Mouse (Mus musculus): ENCODE results near the gene Dnah6. TPM values are rescaled to one million over a fixed set of nuclear protein-coding genes. Genes with fewer than 3 reads are reported as not detected.
A peak's percentile ranks its signal among the peaks of the same experiment; 100 is the strongest.

Gene Dnah6
- polyA plus RNA-seq, 1 experiment from 2014 or later = 0.31 TPM

DNA sequence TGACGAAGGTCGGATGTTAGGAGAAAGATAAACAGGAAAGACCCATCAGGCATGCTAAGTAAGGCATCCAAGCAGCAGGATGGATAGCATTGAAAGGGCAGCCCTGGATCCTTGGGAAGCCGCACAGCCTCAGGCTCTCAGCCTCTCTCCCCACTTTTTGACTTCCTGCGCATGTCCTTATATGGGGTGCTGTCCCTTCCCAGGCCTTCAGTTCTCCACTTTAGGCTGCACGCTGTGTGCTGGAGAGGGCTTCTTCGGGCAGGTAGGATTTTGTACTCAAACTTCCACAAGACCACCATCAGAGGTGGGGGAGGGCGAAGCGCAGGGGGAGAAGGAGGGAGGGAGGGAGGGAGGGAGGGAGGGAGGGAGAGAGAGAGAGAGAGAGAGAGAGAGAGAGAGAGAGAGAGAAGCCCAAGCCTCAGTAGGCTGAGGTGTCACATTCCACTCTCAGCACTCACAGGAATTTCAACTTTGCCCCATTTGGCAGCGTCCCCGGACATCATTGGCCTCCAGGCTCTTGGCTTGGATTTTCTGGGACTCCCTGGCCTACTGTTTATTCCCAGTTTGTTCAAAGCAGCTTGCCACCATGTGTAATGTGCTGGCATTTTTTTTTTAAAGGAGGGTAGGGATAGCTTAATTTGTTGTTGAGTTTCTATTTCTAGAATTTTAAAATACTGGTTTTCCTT lies 1.5 kb upstream of the Dnah6 start:
- Histone ChIP-seq H3K9ac (no peak overlapping the region), H3K27me3 (replicated peaks) (no peaks in the 10 kb centered on the region), H3K4me2 (peak overlapping the region; percentile 0; the same call in 1 of the 2 replicates), H3K36me3 (replicated peaks) (no peaks in the 10 kb centered on the region), H3K4me3 (no peak overlapping the region), H3K9me3 (no peaks in the 10 kb centered on the region), H3K4me1 (peaks cover 4% of the 10 kb centered on the region), H3K27ac (no peak overlapping the region)
- ATAC-seq (replicated peaks) = no peak
- 25% methylated on average over 9 of the region's 10 CpGs for WGBS

GRCm38 (mm10) chr6:73221958-73222735 lies 696 bp upstream of the Dnah6 start:
- Histone ChIP-seq H3K4me1 (peaks cover 4% of the 10 kb centered on the region), H3K27me3 (replicated peaks) (no peaks in the 10 kb centered on the region), H3K27ac (peak overlapping the region; percentile 49), H3K9ac (peak overlapping the region; percentile 6), H3K4me2 (peak overlapping the region; percentile 64), H3K4me3 (peak overlapping the region; percentile 41), H3K9me3 (no peaks in the 10 kb centered on the region), H3K36me3 (replicated peaks) (no peaks in the 10 kb centered on the region)
- peak; percentile 85 for ATAC-seq (replicated peaks)
- whole genome bisulfite sequencing = 37% methylated on average over 23 of the region's 23 CpGs

DNA sequence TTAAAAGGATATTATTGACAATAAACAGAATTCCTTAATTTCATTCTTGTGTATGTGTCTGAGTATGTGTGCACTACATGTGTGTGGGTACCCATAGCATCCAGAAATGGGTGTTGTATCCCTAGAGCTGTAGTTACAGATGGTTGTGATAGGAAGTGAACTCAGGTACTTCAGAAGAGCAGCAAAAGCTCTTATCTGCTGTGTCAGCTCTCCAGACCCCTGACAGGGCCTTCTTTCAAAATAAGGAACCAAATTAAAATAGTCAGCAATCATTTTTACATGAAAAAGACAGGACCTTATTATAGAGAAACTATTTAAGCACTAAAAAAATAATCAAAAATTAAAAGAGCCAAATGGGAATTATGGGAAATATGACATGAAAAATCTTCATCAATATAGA lies 9.8 kb downstream of the Dnah6 start:
- Histone ChIP-seq H3K27ac (no peak overlapping the region), H3K9ac (no peak overlapping the region), H3K4me2 (no peak overlapping the region), H3K27me3 (replicated peaks) (no peaks in the 10 kb centered on the region), H3K36me3 (replicated peaks) (no peaks in the 10 kb centered on the region), H3K4me3 (no peak overlapping the region), H3K9me3 (no peaks in the 10 kb centered on the region), H3K4me1 (no peaks in the 10 kb centered on the region)
- no peak for ATAC-seq (replicated peaks)

DNA sequence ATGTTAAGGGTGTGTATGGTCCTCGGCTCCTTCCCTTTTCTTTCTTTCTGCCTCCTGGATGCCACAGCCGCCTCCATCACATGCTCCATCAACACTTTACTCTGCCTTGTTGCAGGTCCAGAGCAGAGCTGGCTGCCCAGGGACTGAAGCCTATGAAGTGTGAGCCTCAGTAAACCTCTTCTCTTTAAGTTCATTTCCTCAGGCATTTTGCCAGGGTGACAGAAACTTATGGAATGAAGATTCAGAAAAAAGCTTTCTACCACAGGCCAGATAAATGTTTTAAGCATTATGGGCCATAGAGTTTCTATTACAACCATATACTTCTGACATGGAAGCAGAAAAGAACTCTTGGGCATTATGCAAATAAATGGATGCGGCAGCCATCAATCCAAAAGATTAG lies 10.4 kb downstream of the Dnah6 start:
- Histone ChIP-seq H3K4me2 (no peak overlapping the region), H3K4me3 (no peak overlapping the region), H3K4me1 (no peaks in the 10 kb centered on the region), H3K27me3 (replicated peaks) (no peaks in the 10 kb centered on the region), H3K27ac (no peak overlapping the region), H3K9ac (no peak overlapping the region), H3K36me3 (replicated peaks) (no peaks in the 10 kb centered on the region), H3K9me3 (no peaks in the 10 kb centered on the region)
- ATAC-seq (replicated peaks) = no peak
- 93% methylated on average over 3 of the region's 3 CpGs for WGBS

DNA sequence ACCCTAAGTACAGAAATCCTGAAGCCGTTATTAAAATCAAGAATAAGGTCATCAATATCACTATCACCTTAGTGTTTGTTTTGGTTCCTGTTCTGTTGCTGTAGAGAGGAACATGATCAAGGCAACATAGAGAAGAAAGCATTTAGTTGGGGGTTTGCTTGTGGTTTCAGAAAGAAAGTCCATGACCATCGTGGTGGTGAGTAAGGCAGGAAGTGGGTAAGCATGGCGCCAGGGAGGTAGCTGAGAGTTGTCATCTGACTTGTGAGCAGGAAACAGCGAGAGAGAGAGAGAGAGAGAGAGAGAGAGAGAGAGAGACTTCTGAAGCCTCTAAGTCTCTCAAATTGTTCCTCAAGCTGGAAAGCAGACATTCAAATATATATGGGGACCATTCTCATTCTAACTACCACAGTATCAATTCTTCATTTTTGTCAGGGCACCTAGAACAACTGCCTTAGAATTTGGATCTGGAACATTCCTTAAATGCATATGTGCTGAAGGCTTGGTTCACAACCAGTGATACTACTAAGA lies 10.9 kb downstream of the Dnah6 start:
- H3K9me3 ChIP-seq = no peaks in the 10 kb centered on the region
- H3K27me3 ChIP-seq (replicated peaks) = no peaks in the 10 kb centered on the region
- ATAC-seq (replicated peaks) = no peak
- H3K4me3 ChIP-seq = no peak overlapping the region
- H3K27ac ChIP-seq = no peak overlapping the region
- H3K36me3 ChIP-seq (replicated peaks) = no peaks in the 10 kb centered on the region
- no peaks in the 10 kb centered on the region for H3K4me1 ChIP-seq
- 88% methylated on average over 4 of the region's 4 CpGs for WGBS
- H3K9ac ChIP-seq = no peak overlapping the region
- no peak overlapping the region for H3K4me2 ChIP-seq

DNA sequence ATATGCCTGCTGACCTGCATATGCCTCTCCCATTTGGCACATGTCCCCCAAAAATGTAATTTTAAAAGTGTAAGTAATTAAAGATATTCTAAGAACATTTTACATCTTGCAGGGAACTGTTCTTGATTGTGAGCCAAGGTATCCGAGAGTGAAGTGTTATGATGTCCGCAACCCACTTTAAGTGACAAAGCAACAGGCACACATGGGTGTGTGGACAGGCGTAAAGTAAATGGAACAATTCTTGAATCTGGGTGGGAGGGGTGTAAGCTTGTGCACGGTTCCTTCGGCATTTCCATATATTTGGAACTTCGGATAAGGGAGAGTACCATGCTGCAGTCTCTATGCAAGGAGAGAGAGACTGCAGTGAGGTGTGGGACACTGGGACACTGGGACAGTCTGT lies 11.9 kb downstream of the Dnah6 start:
- H3K4me1 ChIP-seq = no peaks in the 10 kb centered on the region
- H3K27ac ChIP-seq = no peak overlapping the region
- no peaks in the 10 kb centered on the region for H3K9me3 ChIP-seq
- H3K4me3 ChIP-seq = no peak overlapping the region
- WGBS = 91% methylated on average over 6 of the region's 6 CpGs
- no peak for ATAC-seq (replicated peaks)
- H3K4me2 ChIP-seq = no peak overlapping the region
- H3K36me3 ChIP-seq (replicated peaks) = no peaks in the 10 kb centered on the region
- H3K9ac ChIP-seq = no peak overlapping the region
- H3K27me3 ChIP-seq (replicated peaks) = no peaks in the 10 kb centered on the region

- Histone ChIP-seq H3K4me2 (no peak overlapping the region), H3K36me3 (replicated peaks) (no peaks in the 10 kb centered on the region), H3K27me3 (replicated peaks) (no peaks in the 10 kb centered on the region), H3K9ac (no peak overlapping the region), H3K4me3 (no peak overlapping the region), H3K27ac (no peak overlapping the region), H3K9me3 (no peaks in the 10 kb centered on the region), H3K4me1 (no peaks in the 10 kb centered on the region)
- no peak for ATAC-seq (replicated peaks)
- 78% methylated on average over 4 of the region's 4 CpGs for WGBS
These were observed 16.5 kb downstream of the Dnah6 start for GRCm38 (mm10) chr6:73204937-73205336.

DNA sequence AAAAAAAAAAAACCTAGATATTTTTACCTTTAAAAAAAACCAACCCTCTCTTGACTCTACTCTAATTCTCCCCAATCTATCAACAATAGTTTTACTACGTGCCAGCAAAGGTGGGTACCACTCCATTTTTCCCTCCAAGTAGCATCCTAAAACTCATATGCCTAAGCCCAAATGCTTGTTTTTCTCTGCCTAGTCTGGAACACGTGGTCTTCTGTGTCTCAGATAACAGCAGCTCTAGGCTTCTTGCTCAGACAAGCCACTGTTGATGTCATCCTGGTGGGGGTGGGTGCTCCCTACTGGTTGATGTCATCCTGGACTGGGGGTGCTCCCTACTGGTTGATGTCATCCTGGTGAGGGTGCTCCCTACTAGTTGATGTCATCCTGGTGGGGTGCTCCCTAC lies 17.7 kb downstream of the Dnah6 start:
- H3K4me1 ChIP-seq = no peaks in the 10 kb centered on the region
- H3K9ac ChIP-seq = no peak overlapping the region
- H3K4me2 ChIP-seq = no peak overlapping the region
- no peak for ATAC-seq (replicated peaks)
- WGBS = 81% methylated on average over 2 of the region's 2 CpGs
- no peak overlapping the region for H3K27ac ChIP-seq
- H3K27me3 ChIP-seq (replicated peaks) = no peaks in the 10 kb centered on the region
- H3K36me3 ChIP-seq (replicated peaks) = no peaks in the 10 kb centered on the region
- H3K9me3 ChIP-seq = no peaks in the 10 kb centered on the region
- H3K4me3 ChIP-seq = no peak overlapping the region

DNA sequence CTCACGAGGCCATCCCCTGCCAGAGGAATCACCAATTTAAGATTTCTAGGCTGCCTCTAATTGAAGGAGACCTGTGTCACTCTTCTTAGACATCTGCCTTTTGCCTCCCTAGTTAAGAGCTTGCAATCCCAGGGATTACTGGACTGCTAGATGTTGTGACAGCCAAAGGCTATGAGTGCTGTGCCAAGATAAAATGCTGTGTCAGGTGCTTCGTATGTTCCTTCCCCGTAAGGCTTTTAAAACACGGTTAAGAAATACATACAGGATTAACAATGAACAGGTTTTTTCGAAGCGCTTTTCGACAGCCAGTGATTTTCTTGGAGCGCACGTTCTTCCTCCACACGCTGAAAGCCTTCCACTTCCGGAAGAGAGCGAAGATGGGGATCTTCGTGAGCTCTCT lies 26.2 kb downstream of the Dnah6 start:
- no peak overlapping the region for H3K27ac ChIP-seq
- ATAC-seq (replicated peaks) = no peak
- no peaks in the 10 kb centered on the region for H3K9me3 ChIP-seq
- no peak overlapping the region for H3K9ac ChIP-seq
- H3K36me3 ChIP-seq (replicated peaks) = no peaks in the 10 kb centered on the region
- no peaks in the 10 kb centered on the region for H3K27me3 ChIP-seq (replicated peaks)
- no peak overlapping the region for H3K4me3 ChIP-seq
- H3K4me2 ChIP-seq = no peak overlapping the region
- H3K4me1 ChIP-seq = no peaks in the 10 kb centered on the region
- WGBS = 91% methylated on average over 13 of the region's 13 CpGs

DNA sequence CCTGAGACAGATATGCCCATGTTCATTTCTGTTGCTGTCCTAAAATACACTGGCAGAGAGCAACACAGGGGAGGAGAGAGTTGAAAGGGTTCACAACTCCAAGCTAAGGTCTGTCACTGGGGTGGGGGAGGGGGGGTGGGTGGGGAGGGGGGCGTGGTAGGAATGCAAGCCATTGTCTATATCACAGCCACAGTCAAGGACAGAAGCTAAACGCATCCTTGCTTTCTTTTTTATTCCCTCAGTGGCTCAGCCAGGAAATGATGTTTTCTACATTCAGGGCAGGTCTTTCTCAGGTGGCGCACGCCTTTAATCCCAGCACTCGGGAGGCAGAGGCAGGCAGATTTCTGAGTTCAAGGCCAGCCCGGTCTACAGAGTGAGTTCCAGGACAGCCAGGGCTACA lies 30.7 kb downstream of the Dnah6 start:
- no peak overlapping the region for H3K27ac ChIP-seq
- no peak overlapping the region for H3K9ac ChIP-seq
- H3K4me2 ChIP-seq = no peak overlapping the region
- no peaks in the 10 kb centered on the region for H3K4me1 ChIP-seq
- WGBS = 71% methylated on average over 6 of the region's 6 CpGs
- no peaks in the 10 kb centered on the region for H3K36me3 ChIP-seq (replicated peaks)
- no peak for ATAC-seq (replicated peaks)
- H3K4me3 ChIP-seq = no peak overlapping the region
- H3K9me3 ChIP-seq = no peaks in the 10 kb centered on the region
- no peaks in the 10 kb centered on the region for H3K27me3 ChIP-seq (replicated peaks)

GRCm38 (mm10) chr6:73184276-73184675 lies 37.2 kb downstream of the Dnah6 start:
- WGBS = 81% methylated on average over 5 of the region's 5 CpGs
- H3K4me3 ChIP-seq = no peak overlapping the region
- no peaks in the 10 kb centered on the region for H3K27me3 ChIP-seq (replicated peaks)
- H3K9ac ChIP-seq = no peak overlapping the region
- no peaks in the 10 kb centered on the region for H3K36me3 ChIP-seq (replicated peaks)
- no peaks in the 10 kb centered on the region for H3K9me3 ChIP-seq
- H3K4me1 ChIP-seq = no peaks in the 10 kb centered on the region
- no peak overlapping the region for H3K27ac ChIP-seq
- H3K4me2 ChIP-seq = no peak overlapping the region
- no peak for ATAC-seq (replicated peaks)

DNA sequence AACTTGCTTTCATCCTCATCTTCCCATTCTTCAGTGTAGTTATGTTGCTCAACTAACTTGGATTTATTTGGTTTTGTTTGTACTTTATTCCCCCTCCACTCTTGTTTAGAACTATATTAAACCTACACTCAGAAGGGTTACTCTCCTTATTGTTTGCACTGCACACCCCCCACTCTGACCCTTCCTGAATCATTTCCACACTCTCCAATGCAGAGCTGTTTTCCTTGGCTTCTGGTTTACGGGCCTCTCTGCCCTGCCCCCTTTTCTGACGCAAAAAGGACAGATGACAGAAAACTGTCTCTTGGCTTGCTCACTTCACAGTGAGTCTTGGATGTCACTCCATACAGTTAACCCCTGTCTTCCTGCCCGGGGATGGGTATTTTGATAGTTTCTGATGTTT lies 38.5 kb downstream of the Dnah6 start:
- H3K4me3 ChIP-seq = no peak overlapping the region
- no peaks in the 10 kb centered on the region for H3K36me3 ChIP-seq (replicated peaks)
- no peak overlapping the region for H3K9ac ChIP-seq
- no peaks in the 10 kb centered on the region for H3K4me1 ChIP-seq
- H3K4me2 ChIP-seq = no peak overlapping the region
- 69% methylated on average over 3 of the region's 3 CpGs for WGBS
- ATAC-seq (replicated peaks) = no peak
- no peaks in the 10 kb centered on the region for H3K9me3 ChIP-seq
- no peak overlapping the region for H3K27ac ChIP-seq
- no peaks in the 10 kb centered on the region for H3K27me3 ChIP-seq (replicated peaks)

- H3K4me2 ChIP-seq = no peak overlapping the region
- H3K27me3 ChIP-seq (replicated peaks) = no peaks in the 10 kb centered on the region
- no peak overlapping the region for H3K9ac ChIP-seq
- H3K27ac ChIP-seq = no peak overlapping the region
- H3K4me3 ChIP-seq = no peak overlapping the region
- ATAC-seq (replicated peaks) = no peak
- no peaks in the 10 kb centered on the region for H3K4me1 ChIP-seq
- no peaks in the 10 kb centered on the region for H3K36me3 ChIP-seq (replicated peaks)
- WGBS = 55% methylated on average over 3 of the region's 3 CpGs
- no peaks in the 10 kb centered on the region for H3K9me3 ChIP-seq
These were observed 39.0 kb downstream of the Dnah6 start for GRCm38 (mm10) chr6:73182410-73182809.

Data from midbrain, embryonic 15.5 days (tissue).